Mouse (Mus musculus) C2C12 (cell line): ENCODE results near the gene Ush2a.

ENCODE experiments used
- CTCF ChIP-seq: IDR thresholded peaks from one replicate; pipeline ENCODE4 v1.5.1; 2011; ENCODE audit not compliant: control insufficient read depth, insufficient read depth, insufficient read length
- USF1 ChIP-seq: IDR thresholded peaks from one replicate; pipeline ENCODE4 v1.6.1; 2011; ENCODE audit warnings: low read depth, mild to moderate bottlenecking, control low read depth, moderate library complexity

DNA sequence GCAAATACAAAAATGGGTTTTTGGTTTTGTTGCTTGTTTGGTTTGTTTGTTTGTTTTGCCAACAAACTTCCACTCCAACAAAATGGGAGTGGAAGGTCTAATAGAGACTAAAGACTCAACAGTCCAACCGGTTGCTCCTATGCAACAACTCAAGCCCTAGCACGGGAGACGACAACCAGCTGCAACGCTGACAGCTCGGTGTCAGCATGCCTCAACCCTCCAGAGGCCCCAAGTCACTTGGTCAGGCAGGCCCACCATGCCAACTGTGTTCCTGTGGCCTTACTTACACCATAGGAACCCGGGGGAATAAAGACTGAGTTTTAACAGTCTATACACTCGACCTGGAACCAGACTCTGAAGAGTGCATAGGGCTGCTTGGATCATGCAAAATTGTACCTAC lies 745.0 kb downstream of the Ush2a start:
- TF ChIP-seq CTCF: no peak
- TF ChIP-seq USF1: no peak
